Mouse (Mus musculus): ENCODE data around the gene Caln1. TPM values are rescaled to one million over a fixed set of nuclear protein-coding genes. Genes with fewer than 3 reads are reported as not detected.

Caln1 gene
- polyA plus RNA-seq, 1 experiment from 2014 or later: 1.2 TPM

DNA sequence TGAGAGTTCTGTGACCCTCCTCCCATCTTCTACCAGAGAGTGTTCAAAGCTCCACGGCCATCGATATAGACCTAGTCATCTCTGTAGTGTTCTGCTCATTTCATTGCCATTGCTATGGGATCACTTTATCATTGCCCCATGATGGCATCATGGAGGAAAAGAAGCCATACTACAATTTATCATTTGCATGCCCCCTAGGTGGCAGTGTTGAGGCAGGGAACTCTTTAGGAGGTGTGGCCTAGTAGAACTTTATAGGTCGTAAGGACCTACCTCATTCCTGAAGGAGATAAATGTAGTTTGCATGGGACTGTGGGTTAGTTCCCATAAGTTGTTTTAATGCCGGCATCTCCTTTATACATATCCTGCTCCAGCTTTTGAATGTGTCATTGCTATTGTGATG is 217.0 kb downstream of the Caln1 start:
- no peak overlapping the region for H3K9ac ChIP-seq (ENCODE audit: low read depth, low read length)
- no peaks in the 10 kb centered on the region for H3K36me3 ChIP-seq (ENCODE audit: control insufficient read depth, insufficient read depth, low read length)
- DNase-seq (ENCODE audit: low spot score) (no peak), ATAC-seq (ENCODE audit: low FRiP score) (no peak)
- no peaks in the 10 kb centered on the region for H3K9me3 ChIP-seq (ENCODE audit: control insufficient read depth, low read length)
- 91% methylated on average over 4 of the region's 4 CpGs for WGBS
- H3K4me1 ChIP-seq (replicated peaks; ENCODE audit: control insufficient read depth, insufficient read depth, low read length): no peaks in the 10 kb centered on the region
- H3K27me3 ChIP-seq (ENCODE audit: control insufficient read depth, insufficient read depth, low read length): no peaks in the 10 kb centered on the region
- no peak overlapping the region for H3K4me3 ChIP-seq (ENCODE audit: low read depth, low read length)
- H3K27ac ChIP-seq (ENCODE audit: low read depth, low read length): no peak overlapping the region
- no peak overlapping the region for H3K4me2 ChIP-seq (replicated peaks; ENCODE audit: low read depth, low read length)

DNA sequence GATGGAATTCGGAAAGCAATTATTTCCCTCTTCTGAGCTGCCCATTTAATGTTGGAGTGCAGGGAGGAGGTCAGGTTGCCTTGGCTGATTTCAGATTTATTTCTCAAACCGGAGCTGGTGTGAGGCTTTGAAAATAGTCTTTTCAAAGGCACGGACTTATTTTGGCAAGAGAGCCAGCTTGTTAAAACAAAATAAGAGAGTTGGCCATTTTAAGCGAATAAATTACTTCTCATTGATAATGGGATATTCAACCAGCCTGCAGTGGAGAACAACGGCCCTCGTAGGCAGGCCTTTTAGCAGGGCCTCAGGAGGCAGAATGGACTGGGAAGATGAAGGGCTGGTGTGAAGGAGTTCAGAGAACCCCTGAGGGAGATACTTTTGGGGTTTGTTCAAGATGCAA is 227.3 kb downstream of the Caln1 start:
- H3K4me1 ChIP-seq (replicated peaks; ENCODE audit: control insufficient read depth, insufficient read depth, low read length): no peaks in the 10 kb centered on the region
- 69% methylated on average over 6 of the region's 6 CpGs for WGBS
- no peak overlapping the region for H3K27ac ChIP-seq (ENCODE audit: low read depth, low read length)
- ATAC-seq (ENCODE audit: low FRiP score): no peak
- no peak overlapping the region for H3K9ac ChIP-seq (ENCODE audit: low read depth, low read length)
- H3K9me3 ChIP-seq (ENCODE audit: control insufficient read depth, low read length): no peaks in the 10 kb centered on the region
- H3K4me2 ChIP-seq (replicated peaks; ENCODE audit: low read depth, low read length): no peak overlapping the region
- DNase-seq (ENCODE audit: low spot score): no peak
- H3K36me3 ChIP-seq (ENCODE audit: control insufficient read depth, insufficient read depth, low read length): no peaks in the 10 kb centered on the region
- no peak overlapping the region for H3K4me3 ChIP-seq (ENCODE audit: low read depth, low read length)
- H3K27me3 ChIP-seq (ENCODE audit: control insufficient read depth, insufficient read depth, low read length): no peaks in the 10 kb centered on the region

DNA sequence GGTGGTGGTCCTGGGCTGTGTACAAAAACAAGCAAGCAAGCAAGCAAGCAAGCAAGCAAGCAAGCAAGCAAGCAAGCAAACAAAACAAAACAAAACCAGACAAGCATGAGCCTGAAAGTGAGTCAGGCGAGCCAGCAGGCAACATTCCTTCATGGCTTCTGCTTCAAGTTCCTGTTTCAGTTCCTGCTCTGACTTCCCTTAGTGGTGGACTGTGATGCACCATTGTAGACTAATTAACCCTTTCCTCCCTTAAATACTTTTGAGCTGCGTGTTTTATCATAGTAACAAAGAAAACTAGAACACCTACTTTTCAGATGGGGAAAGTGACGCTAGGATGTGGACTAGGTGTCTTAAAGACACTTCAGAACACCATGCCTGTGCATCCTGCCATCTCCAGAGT is 244.4 kb downstream of the Caln1 start:
- H3K4me2 ChIP-seq (replicated peaks; ENCODE audit: low read depth, low read length): no peak overlapping the region
- 90% methylated on average over 3 of the region's 3 CpGs for WGBS
- no peaks in the 10 kb centered on the region for H3K9me3 ChIP-seq (ENCODE audit: control insufficient read depth, low read length)
- H3K9ac ChIP-seq (ENCODE audit: low read depth, low read length): no peak overlapping the region
- H3K27me3 ChIP-seq (ENCODE audit: control insufficient read depth, insufficient read depth, low read length): no peaks in the 10 kb centered on the region
- H3K4me3 ChIP-seq (ENCODE audit: low read depth, low read length): no peak overlapping the region
- no peaks in the 10 kb centered on the region for H3K36me3 ChIP-seq (ENCODE audit: control insufficient read depth, insufficient read depth, low read length)
- no peak for ATAC-seq (ENCODE audit: low FRiP score)
- H3K27ac ChIP-seq (ENCODE audit: low read depth, low read length): no peak overlapping the region
- no peak for DNase-seq (ENCODE audit: low spot score)
- no peaks in the 10 kb centered on the region for H3K4me1 ChIP-seq (replicated peaks; ENCODE audit: control insufficient read depth, insufficient read depth, low read length)

DNA sequence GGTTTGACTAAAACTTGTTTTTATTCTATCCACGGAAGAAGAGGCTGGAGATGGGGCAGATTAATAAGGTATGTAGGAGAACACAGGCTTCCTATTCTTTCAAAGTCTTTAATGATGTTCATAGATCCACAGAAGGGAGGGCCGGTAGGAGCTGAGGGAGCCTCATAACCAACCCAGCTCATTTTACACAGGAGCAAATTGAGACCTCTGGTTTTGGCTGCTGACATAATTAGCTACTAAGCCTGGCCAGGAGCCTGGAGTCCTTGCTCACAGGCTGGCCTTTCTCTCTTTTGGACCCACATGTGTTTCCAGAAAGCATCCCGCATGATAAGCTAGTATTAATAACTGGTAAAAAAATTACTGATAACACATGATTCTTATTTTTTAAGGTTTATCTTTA is 245.0 kb downstream of the Caln1 start:
- no peaks in the 10 kb centered on the region for H3K36me3 ChIP-seq (ENCODE audit: control insufficient read depth, insufficient read depth, low read length)
- H3K9ac ChIP-seq (ENCODE audit: low read depth, low read length): no peak overlapping the region
- H3K4me1 ChIP-seq (replicated peaks; ENCODE audit: control insufficient read depth, insufficient read depth, low read length): no peaks in the 10 kb centered on the region
- no peaks in the 10 kb centered on the region for H3K9me3 ChIP-seq (ENCODE audit: control insufficient read depth, low read length)
- DNase-seq (ENCODE audit: low spot score) (no peak), ATAC-seq (ENCODE audit: low FRiP score) (no peak)
- H3K27me3 ChIP-seq (ENCODE audit: control insufficient read depth, insufficient read depth, low read length): no peaks in the 10 kb centered on the region
- no peak overlapping the region for H3K4me3 ChIP-seq (ENCODE audit: low read depth, low read length)
- WGBS: 80% methylated on average over 3 of the region's 3 CpGs
- no peak overlapping the region for H3K27ac ChIP-seq (ENCODE audit: low read depth, low read length)
- no peak overlapping the region for H3K4me2 ChIP-seq (replicated peaks; ENCODE audit: low read depth, low read length)

DNA sequence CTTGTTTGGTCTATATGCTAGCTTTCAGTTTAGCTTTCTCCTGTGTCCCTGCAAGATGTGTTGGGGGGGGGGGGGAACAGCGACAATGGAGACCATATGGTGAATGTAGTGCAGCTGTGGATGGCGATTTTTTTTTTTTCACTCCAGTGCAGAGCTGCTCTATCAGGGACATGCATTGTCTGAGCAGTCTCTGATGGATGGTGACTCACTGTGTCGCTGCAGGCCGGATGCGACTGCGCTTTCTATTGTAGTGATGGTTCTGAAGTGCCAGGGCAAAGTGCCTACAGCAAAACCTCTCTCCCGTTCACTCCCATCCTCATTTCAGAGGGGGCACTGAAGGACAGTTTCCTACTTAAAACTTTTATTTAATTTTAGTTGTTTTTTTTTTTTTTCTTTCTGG is 250.8 kb downstream of the Caln1 start:
- Histone ChIP-seq H3K4me2 (replicated peaks; ENCODE audit: low read depth, low read length) (no peak overlapping the region), H3K27ac (ENCODE audit: low read depth, low read length) (no peak overlapping the region), H3K9me3 (ENCODE audit: control insufficient read depth, low read length) (no peaks in the 10 kb centered on the region), H3K9ac (ENCODE audit: low read depth, low read length) (no peak overlapping the region), H3K27me3 (ENCODE audit: control insufficient read depth, insufficient read depth, low read length) (no peaks in the 10 kb centered on the region), H3K4me1 (replicated peaks; ENCODE audit: control insufficient read depth, insufficient read depth, low read length) (no peaks in the 10 kb centered on the region), H3K4me3 (ENCODE audit: low read depth, low read length) (no peak overlapping the region), H3K36me3 (ENCODE audit: control insufficient read depth, insufficient read depth, low read length) (no peaks in the 10 kb centered on the region)
- DNase-seq (ENCODE audit: low spot score): peak; percentile 14
- 63% methylated on average over 7 of the region's 7 CpGs for WGBS
- no peak for ATAC-seq (ENCODE audit: low FRiP score)

DNA sequence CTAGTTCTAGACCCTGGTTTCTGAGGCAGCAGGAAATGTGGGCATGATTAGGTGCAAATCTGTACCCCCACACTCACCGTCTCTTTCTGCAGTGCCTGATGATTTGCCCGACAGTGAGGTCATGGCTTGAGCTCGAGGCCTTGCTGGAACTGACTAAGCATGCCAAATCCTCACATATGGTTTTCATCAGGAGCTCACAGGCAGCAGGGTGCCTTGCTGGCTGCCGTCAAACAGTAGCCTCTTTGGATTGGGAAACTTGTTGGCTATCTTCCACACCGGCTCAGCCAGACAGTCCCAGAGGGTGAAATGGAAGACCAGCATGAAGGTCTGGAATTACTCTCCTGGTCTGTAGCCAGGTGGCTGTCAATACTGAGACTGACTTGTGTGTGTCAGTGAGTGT is 254.0 kb downstream of the Caln1 start:
- 46% methylated on average over 5 of the region's 5 CpGs for WGBS
- no peak overlapping the region for H3K27ac ChIP-seq (ENCODE audit: low read depth, low read length)
- H3K9me3 ChIP-seq (ENCODE audit: control insufficient read depth, low read length): no peaks in the 10 kb centered on the region
- DNase-seq (ENCODE audit: low spot score) (peak; percentile 38), ATAC-seq (ENCODE audit: low FRiP score) (no peak)
- H3K27me3 ChIP-seq (ENCODE audit: control insufficient read depth, insufficient read depth, low read length): no peaks in the 10 kb centered on the region
- H3K4me1 ChIP-seq (replicated peaks; ENCODE audit: control insufficient read depth, insufficient read depth, low read length): no peaks in the 10 kb centered on the region
- no peaks in the 10 kb centered on the region for H3K36me3 ChIP-seq (ENCODE audit: control insufficient read depth, insufficient read depth, low read length)
- H3K4me3 ChIP-seq (ENCODE audit: low read depth, low read length): no peak overlapping the region
- H3K9ac ChIP-seq (ENCODE audit: low read depth, low read length): no peak overlapping the region
- no peak overlapping the region for H3K4me2 ChIP-seq (replicated peaks; ENCODE audit: low read depth, low read length)

DNA sequence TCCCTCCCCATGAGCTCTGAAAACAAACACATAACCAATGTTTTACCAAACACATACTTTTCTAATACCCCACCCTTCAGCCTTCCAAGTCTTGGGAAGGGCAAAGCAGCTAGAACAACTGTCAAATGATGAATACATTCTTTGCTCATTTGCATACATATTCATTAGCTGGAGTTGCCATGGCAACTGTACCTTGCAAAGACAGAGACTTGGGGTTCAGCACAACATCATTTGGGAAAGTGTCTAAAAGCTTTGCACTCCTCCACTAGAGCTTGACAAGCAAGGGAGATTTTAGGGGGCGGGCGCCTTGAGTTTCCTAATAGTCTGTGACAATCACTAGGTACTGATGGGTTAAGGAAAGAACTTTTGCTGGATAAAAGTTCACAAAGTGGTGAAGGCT is 258.5 kb downstream of the Caln1 start:
- no peaks in the 10 kb centered on the region for H3K27me3 ChIP-seq (ENCODE audit: control insufficient read depth, insufficient read depth, low read length)
- no peaks in the 10 kb centered on the region for H3K36me3 ChIP-seq (ENCODE audit: control insufficient read depth, insufficient read depth, low read length)
- DNase-seq (ENCODE audit: low spot score): peak; percentile 12
- H3K4me2 ChIP-seq (replicated peaks; ENCODE audit: low read depth, low read length): no peak overlapping the region
- WGBS: 100% methylated on average over 2 of the region's 2 CpGs
- H3K4me1 ChIP-seq (replicated peaks; ENCODE audit: control insufficient read depth, insufficient read depth, low read length): no peaks in the 10 kb centered on the region
- H3K4me3 ChIP-seq (ENCODE audit: low read depth, low read length): no peak overlapping the region
- H3K9ac ChIP-seq (ENCODE audit: low read depth, low read length): no peak overlapping the region
- no peaks in the 10 kb centered on the region for H3K9me3 ChIP-seq (ENCODE audit: control insufficient read depth, low read length)
- no peak for ATAC-seq (ENCODE audit: low FRiP score)
- H3K27ac ChIP-seq (ENCODE audit: low read depth, low read length): no peak overlapping the region

DNA sequence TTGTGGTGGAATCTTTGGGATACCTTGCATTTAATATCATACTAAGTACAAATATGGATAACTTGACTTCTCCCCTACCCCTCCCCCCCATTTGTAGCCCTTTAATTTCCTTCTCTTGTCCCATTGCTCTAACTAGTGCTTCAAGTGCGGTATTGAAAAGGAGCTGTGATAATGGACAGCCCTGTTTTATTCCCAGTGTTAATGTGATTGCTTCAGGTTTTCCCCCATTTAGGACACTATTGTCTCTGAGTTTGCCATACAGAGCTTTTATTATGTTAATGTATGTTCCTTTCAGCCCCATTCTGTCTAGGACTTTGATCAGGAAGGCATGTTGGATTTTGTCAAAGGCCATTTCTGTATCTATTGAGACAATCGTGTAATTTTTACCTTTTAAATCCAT is 266.1 kb downstream of the Caln1 start:
- 48% methylated on average over 2 of the region's 2 CpGs for WGBS

DNA sequence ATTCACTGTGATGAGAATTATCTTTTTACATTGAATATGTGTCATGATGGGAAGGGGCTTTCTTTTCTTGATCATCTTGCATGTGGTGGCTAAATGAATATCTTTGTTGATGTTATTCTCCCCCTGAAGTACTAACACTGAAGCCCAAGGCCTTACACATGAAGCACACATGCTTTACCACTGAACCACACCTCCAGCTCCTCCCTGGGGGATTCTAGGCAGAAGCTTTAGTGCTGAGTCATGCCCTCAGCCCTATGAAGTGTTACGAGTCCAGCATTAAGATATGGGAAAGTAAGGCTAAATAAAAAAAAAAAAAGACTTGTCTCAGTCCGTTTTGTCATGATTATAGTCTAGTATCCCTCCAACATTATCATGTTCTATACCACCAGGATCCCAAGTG is 272.6 kb downstream of the Caln1 start:
- H3K4me1 ChIP-seq (replicated peaks; ENCODE audit: control insufficient read depth, insufficient read depth, low read length): no peaks in the 10 kb centered on the region
- no peak overlapping the region for H3K9ac ChIP-seq (ENCODE audit: low read depth, low read length)
- H3K27me3 ChIP-seq (ENCODE audit: control insufficient read depth, insufficient read depth, low read length): no peaks in the 10 kb centered on the region
- ATAC-seq (ENCODE audit: low FRiP score) (no peak), DNase-seq (ENCODE audit: low spot score) (no peak)
- no peak overlapping the region for H3K4me2 ChIP-seq (replicated peaks; ENCODE audit: low read depth, low read length)
- H3K36me3 ChIP-seq (ENCODE audit: control insufficient read depth, insufficient read depth, low read length): no peaks in the 10 kb centered on the region
- no peaks in the 10 kb centered on the region for H3K9me3 ChIP-seq (ENCODE audit: control insufficient read depth, low read length)
- H3K27ac ChIP-seq (ENCODE audit: low read depth, low read length): no peak overlapping the region
- no peak overlapping the region for H3K4me3 ChIP-seq (ENCODE audit: low read depth, low read length)
- 79% methylated on average over 2 of the region's 2 CpGs for WGBS

More for the DNA sequence above, 266.1 kb downstream of the Caln1 start:
- no peaks in the 10 kb centered on the region for H3K36me3 ChIP-seq (ENCODE audit: control insufficient read depth, insufficient read depth, low read length)
- H3K4me2 ChIP-seq (replicated peaks; ENCODE audit: low read depth, low read length): no peak overlapping the region
- H3K4me1 ChIP-seq (replicated peaks; ENCODE audit: control insufficient read depth, insufficient read depth, low read length): no peaks in the 10 kb centered on the region
- H3K27ac ChIP-seq (ENCODE audit: low read depth, low read length): no peak overlapping the region
- H3K4me3 ChIP-seq (ENCODE audit: low read depth, low read length): no peak overlapping the region
- DNase-seq (ENCODE audit: low spot score): no peak
- H3K9ac ChIP-seq (ENCODE audit: low read depth, low read length): no peak overlapping the region
- H3K27me3 ChIP-seq (ENCODE audit: control insufficient read depth, insufficient read depth, low read length): no peaks in the 10 kb centered on the region
- no peak for ATAC-seq (ENCODE audit: low FRiP score)
- H3K9me3 ChIP-seq (ENCODE audit: control insufficient read depth, low read length): no peaks in the 10 kb centered on the region
